Mouse (Mus musculus) layer of hippocampus, adult 8-10 months (tissue): Measurements from ENCODE around the gene Wfdc17. TPM values are rescaled to one million over a fixed set of nuclear protein-coding genes. Genes with fewer than 3 reads are reported as not detected.

Experiments used
- DNase-seq, 2 experiments: peaks; one replicate each; pipeline ENCODE4 v3.0.0; 2022; ENCODE audit warnings: low spot score in 2 of 2
- total RNA-seq, 4 experiments: library from RNA; stranded (reverse); gene quantifications; 2 replicates each; pipeline ENCODE4 v1.2.4; 2022

Wfdc17 gene
- 1 to 10 TPM in 2 of 4 experiments, not detected in 2; 2.3 to 2.4 TPM for total RNA-seq

DNA sequence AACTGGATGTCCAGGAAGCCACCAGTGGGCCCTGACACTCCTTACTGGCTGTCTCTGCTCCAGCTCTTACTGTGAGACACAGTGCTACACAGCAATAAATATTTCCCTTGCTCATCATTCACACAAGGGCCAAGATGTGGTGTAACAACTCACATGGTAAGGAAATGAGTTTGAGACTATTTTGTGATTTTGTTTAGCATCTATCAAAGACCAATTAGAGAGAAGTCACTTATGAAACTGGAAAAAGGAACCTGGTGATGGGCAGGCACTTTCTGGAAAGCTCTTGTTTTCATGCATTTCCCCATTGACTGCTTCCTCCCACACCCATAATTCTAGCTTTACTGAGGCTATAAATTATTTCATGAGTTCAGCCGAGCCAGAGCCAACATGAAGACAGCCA lies at the start of gene Wfdc17:
TSS of gene Wfdc17 (plus strand) at position 287 of the 400 bp plus-strand sequence.
- no peak for DNase-seq

DNA sequence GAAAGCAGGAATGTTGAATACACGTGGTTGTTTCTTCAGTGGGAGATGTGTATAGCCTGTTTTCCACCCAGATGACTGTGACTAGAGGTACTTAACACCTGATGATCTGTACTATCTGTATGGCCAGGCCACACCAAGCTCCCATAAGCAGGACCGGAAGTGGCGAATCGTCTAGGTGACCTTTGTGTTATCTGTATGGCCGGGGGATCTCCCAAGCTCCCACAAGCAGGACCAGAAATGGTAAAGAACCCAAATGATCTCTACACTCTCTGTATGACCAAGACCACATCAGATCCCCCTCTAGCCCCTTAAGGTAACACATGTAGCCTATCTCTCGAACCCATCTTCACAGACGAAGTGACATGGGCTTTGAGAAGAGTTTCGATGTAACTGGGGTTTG lies 49.2 kb upstream of the Wfdc17 start:
- DNase-seq: no peak

- no peak for DNase-seq
These were observed 46.3 kb upstream of the Wfdc17 start for GRCm38 (mm10) chr11:83657508-83657907.

GRCm38 (mm10) chr11:83658797-83659196 lies 45.0 kb upstream of the Wfdc17 start:
- no peak for DNase-seq

GRCm38 (mm10) chr11:83662204-83662603 lies 41.6 kb upstream of the Wfdc17 start, which contains the start of gene Ccl4:
Gene Ccl4, plus strand, starts transcription at chr11:83662584.
- DNase-seq: no peak

- DNase-seq: no peak
These were observed 40.3 kb upstream of the Wfdc17 start for GRCm38 (mm10) chr11:83663532-83663931.

GRCm38 (mm10) chr11:83671743-83672142 lies 32.0 kb upstream of the Wfdc17 start:
- no peak for DNase-seq

GRCm38 (mm10) chr11:83675665-83676064 lies 28.1 kb upstream of the Wfdc17 start:
- DNase-seq: no peak

- DNase-seq: no peak
These were observed 13.9 kb upstream of the Wfdc17 start for GRCm38 (mm10) chr11:83689918-83690317.

DNA sequence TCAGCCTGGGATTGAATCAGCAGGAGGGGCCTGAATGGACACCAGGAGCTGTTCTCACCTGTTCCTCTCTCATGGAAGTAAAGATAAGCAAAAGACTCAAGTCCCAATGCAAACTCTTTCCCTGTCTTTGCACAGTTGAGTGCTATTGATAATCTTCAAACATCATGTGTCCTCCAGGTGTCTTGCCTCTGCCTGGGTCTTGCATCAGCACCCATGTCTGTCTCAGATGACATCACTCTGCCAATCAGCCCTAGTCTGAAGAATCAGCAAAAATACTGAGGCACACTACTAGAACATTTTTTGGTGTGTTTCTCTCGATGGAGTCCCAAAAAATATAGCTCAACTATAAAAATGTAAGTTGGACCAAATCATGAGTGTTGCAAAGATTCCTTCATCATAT lies 11.8 kb upstream of the Wfdc17 start:
- DNase-seq: no peak

GRCm38 (mm10) chr11:83708715-83709114 lies 4.9 kb downstream of the Wfdc17 start, which contains the start of gene Wfdc18:
Gene Wfdc18, plus strand, starts transcription at chr11:83709015.
- DNase-seq: no peak

GRCm38 (mm10) chr11:83709683-83710082 lies 5.9 kb downstream of the Wfdc17 start:
- DNase-seq: peak; percentile 7 to 19

GRCm38 (mm10) chr11:83712671-83713070 lies 8.9 kb downstream of the Wfdc17 start:
- no peak for DNase-seq

DNA sequence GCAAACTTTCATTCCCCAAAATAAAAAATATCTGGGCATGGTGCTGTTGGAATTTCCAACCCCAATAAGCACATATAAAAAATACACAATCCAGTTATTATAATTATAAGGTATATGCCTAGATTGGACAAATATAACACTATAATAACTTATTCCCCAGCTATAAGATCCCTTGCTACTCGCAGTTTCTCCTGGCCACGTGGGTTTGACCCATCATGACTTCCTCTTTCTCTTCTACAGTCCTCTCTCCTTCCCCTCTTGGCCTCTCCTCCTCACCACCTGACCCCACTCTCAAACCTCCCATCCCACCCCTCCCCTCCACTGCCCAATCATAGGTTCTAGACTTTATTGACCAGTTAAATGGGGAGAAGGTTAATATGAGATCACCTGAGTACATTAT lies 10.1 kb downstream of the Wfdc17 start:
- no peak for DNase-seq

GRCm38 (mm10) chr11:83717042-83717665 lies 13.4 kb downstream of the Wfdc17 start:
- DNase-seq: no peak

DNA sequence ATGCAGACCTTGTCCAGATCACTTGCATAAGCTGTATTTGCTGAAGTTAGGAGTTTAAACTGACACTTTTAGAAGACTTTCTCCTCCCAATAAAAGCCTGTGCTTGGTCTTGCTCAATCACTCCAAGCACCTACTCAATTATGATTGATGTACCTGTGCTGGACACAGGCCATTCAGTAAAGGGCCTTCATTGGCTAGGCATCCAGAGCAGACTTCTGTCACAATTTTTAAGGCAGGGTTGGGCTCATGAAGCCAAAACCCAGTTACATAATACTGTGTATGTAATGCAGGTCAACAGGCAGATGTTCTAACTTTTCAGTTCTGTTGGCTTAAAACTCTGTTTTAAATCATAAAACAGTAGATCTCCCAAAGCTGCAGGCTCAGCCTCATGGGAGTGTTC lies 17.0 kb downstream of the Wfdc17 start:
- DNase-seq: no peak

DNA sequence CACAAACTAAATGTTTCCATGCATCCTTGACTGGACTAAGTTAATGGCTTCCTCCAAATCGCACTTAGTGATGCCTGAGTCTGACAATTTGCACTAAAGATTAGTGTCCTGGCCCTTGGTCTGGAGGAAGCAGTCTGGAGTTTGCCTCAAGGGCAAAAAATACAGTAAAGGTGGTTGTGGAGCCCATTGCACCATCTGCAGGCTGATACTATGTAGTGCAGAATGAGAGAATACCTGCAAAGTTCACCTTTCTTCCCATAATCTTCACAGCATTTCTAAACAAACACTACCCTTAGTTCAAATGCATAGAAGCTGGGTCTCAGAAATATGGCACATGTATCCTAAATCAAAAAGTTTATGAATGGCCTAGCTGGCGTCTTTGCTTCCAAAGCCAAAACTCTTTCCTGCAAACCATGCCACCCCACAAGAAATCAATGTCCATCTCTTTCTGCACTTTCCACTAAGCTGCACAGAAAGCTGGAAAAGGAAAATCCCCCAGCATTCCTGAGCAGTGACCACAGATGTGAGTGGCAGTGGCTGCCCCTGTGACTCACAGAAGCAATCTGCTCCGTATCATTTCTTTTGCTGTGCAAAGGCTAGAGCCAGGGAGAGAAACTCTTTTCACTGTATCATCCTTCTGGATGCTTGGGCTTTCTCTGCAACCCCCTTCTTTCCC lies 25.1 kb downstream of the Wfdc17 start:
- DNase-seq: no peak

- no peak for DNase-seq
These were observed 27.3 kb downstream of the Wfdc17 start for GRCm38 (mm10) chr11:83731116-83731515.

GRCm38 (mm10) chr11:83733071-83733640 lies 29.4 kb downstream of the Wfdc17 start:
- no peak for DNase-seq

DNA sequence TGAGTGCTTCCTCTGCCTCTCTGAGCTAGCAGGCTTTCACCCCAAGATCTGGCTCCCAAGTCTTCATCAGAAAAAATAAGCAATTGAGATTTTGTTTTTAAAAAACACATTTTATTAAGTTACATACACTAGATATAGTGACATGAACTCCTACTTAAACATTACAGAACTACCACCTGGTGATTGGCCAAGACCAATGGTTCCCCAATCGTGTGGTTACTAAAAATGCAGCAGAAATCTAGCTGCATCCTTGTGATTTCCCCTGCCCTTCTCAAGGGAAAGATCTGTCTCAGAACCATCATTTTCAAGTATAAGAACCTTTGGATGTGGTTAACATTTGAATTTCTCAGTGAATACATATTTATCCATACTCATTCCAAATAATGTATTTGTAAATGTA lies 30.4 kb downstream of the Wfdc17 start:
- no peak for DNase-seq

- no peak for DNase-seq
These were observed 32.1 kb downstream of the Wfdc17 start for GRCm38 (mm10) chr11:83735881-83736280.

DNA sequence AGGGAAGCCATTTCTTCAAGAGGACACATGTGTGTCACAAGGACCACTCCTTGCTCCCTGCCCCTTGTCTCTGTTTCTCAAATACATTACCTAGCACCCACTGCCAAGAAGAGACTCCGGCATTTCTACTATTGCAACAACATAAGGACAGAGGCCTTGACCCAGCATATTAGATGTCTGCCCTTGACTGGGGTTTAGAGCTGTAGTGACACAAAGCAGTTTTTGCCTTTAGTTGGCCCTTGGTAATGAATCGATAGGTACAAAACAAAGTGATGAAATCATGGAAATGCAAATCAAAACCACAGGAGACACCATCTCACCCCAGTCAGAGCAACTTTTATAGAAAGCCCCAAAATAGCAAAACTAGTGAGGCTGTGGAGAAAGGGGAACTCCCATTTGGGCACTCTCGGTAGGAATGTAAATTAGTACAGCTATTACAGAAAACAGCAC lies 33.3 kb downstream of the Wfdc17 start:
- DNase-seq: no peak

GRCm38 (mm10) chr11:83739241-83739640 lies 35.5 kb downstream of the Wfdc17 start:
- peak; percentile 43 to 88 for DNase-seq
